ENCODE assay signal across 8 mouse cellular contexts in the genomic region with DNA sequence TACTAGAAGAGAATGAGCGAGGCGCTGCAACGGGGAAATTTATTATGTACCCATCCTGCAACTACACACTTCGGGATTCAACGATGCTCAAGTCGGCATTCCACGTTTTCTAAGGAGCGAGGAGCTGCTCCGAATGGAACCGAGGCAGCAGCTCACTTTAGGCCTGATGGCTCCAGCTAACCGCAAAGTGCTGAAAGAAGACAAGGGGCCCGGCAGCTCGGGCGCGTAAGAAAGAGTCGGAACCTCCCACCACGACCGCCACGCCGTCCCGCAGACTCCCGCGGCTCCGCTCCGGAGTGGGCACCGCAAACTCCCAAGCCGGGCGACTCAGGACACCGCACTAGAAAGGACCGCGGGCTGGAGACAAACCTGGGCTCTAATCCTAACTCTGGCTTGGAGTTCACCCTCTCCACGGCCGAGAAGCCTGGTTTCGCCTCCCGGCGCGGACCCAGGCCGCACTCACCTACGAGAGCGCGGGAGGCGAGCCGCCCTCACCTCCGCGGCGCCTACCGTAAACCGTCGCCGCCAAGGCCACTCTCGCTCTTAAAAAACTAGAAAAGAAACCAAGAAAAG. TPM values are rescaled to one million over a fixed set of nuclear protein-coding genes. Genes with fewer than 3 reads are reported as not detected.
DNase-seq lines count a peak whose midpoint lies in the region; ATAC-seq and TF ChIP-seq lines count a peak whose summit lies in the region.

No protein-coding gene starts in this region.

- peak; percentile 22; the same call in 1 of the 2 replicates for TF ChIP-seq EP300 in lung, postnatal 0 days (IDR thresholded peaks at IDR 0.05)
- no peak for TF ChIP-seq EP300 in stomach, postnatal 0 days (optimal IDR thresholded peaks at IDR 0.05)

- H3K4me3 ChIP-seq in forebrain, embryonic 11.5 days (ENCODE audit: low read depth, low read length), result peak overlapping the region; percentile 81
- H3K4me3 ChIP-seq in intestine, embryonic 15.5 days (replicated peaks), result peak overlapping the region; percentile 91
- peak overlapping the region; percentile 99 for H3K4me3 ChIP-seq in lung, postnatal 0 days (ENCODE audit: low read depth, low read length)
- peak overlapping the region; percentile 100 for H3K4me3 ChIP-seq in stomach, postnatal 0 days (ENCODE audit: low read depth, low read length)

- DNase-seq in adrenal gland, adult 8-10 months, result peak; percentile 14
- DNase-seq in adrenal gland, adult 2 months, result no peak
- peak; percentile 19 for DNase-seq in ovary, postnatal 10 days (ENCODE audit: low spot score)
- no peak for DNase-seq in ovary, postnatal 36 days (ENCODE audit: low spot score)
- DNase-seq in forebrain, embryonic 11.5 days (ENCODE audit: low spot score), result peak; percentile 64
- no peak for DNase-seq in lung, postnatal 0 days (ENCODE audit: low spot score)
- DNase-seq in stomach, postnatal 0 days (ENCODE audit: low spot score), result no peak

- peaks cover 9% of the 10 kb centered on the region for H3K4me1 ChIP-seq in forebrain, embryonic 11.5 days (replicated peaks; ENCODE audit: control insufficient read depth, insufficient read depth, low read length)
- peaks cover 10% of the 10 kb centered on the region for H3K4me1 ChIP-seq in intestine, embryonic 15.5 days (replicated peaks)
- peaks cover 8% of the 10 kb centered on the region; the same call in 1 of the 2 replicates for H3K4me1 ChIP-seq in lung, postnatal 0 days (ENCODE audit: insufficient read depth, low read depth, low read length)
- H3K4me1 ChIP-seq in stomach, postnatal 0 days (replicated peaks; ENCODE audit: control insufficient read depth, insufficient read depth), result no peaks in the 10 kb centered on the region

- no peak for TF ChIP-seq CTCF in lung, postnatal 0 days (IDR thresholded peaks at IDR 0.05)
- no peak for TF ChIP-seq CTCF in stomach, postnatal 0 days (IDR thresholded peaks at IDR 0.05; ENCODE audit: low read depth)

- H3K27ac ChIP-seq in forebrain, embryonic 11.5 days (ENCODE audit: low read depth, low read length), result peak overlapping the region; percentile 59; the same call in 1 of the 2 replicates
- H3K27ac ChIP-seq in intestine, embryonic 15.5 days, result peak overlapping the region; percentile 87
- H3K27ac ChIP-seq in lung, postnatal 0 days (ENCODE audit: low read length), result peak overlapping the region; percentile 98
- peak overlapping the region; percentile 98 for H3K27ac ChIP-seq in stomach, postnatal 0 days (replicated peaks)

- peak overlapping the region; percentile 90 for H3K9ac ChIP-seq in forebrain, embryonic 11.5 days (ENCODE audit: low read length)
- peak overlapping the region; percentile 76 for H3K9ac ChIP-seq in intestine, embryonic 15.5 days
- peak overlapping the region; percentile 91 for H3K9ac ChIP-seq in lung, postnatal 0 days (replicated peaks; ENCODE audit: low read depth)
- H3K9ac ChIP-seq in stomach, postnatal 0 days (ENCODE audit: low read length), result peak overlapping the region; percentile 97

- no peaks in the 10 kb centered on the region for H3K27me3 ChIP-seq in forebrain, embryonic 11.5 days (ENCODE audit: control insufficient read depth, insufficient read depth, low read length)
- H3K27me3 ChIP-seq in intestine, embryonic 15.5 days (replicated peaks), result no peaks in the 10 kb centered on the region
- H3K27me3 ChIP-seq in lung, postnatal 0 days (replicated peaks; ENCODE audit: insufficient read depth, low read length), result no peaks in the 10 kb centered on the region
- H3K27me3 ChIP-seq in stomach, postnatal 0 days (ENCODE audit: control insufficient read depth, insufficient read depth, low read length), result no peaks in the 10 kb centered on the region

- peak overlapping the region; percentile 96 for H3K4me2 ChIP-seq in forebrain, embryonic 11.5 days (ENCODE audit: low read depth, low read length, severe bottlenecking)
- H3K4me2 ChIP-seq in intestine, embryonic 15.5 days (replicated peaks), result peak overlapping the region; percentile 81
- peak overlapping the region; percentile 80 for H3K4me2 ChIP-seq in lung, postnatal 0 days (replicated peaks; ENCODE audit: low read depth, low read length)
- H3K4me2 ChIP-seq in stomach, postnatal 0 days (replicated peaks; ENCODE audit: low read depth), result peak overlapping the region; percentile 78

- peak; percentile 43 for ATAC-seq in forebrain, embryonic 11.5 days (replicated peaks; ENCODE audit: low FRiP score)
- peak; percentile 40 for ATAC-seq in intestine, embryonic 15.5 days
- peak; percentile 15 for ATAC-seq in lung, postnatal 0 days
- ATAC-seq in stomach, postnatal 0 days (ENCODE audit: low FRiP score, low TSS enrichment), result peak; percentile 56

- H3K9me3 ChIP-seq in forebrain, embryonic 11.5 days (ENCODE audit: control insufficient read depth, low read length), result no peaks in the 10 kb centered on the region
- H3K9me3 ChIP-seq in intestine, embryonic 15.5 days, result no peaks in the 10 kb centered on the region
- H3K9me3 ChIP-seq in lung, postnatal 0 days (ENCODE audit: low read length), result no peaks in the 10 kb centered on the region
- no peaks in the 10 kb centered on the region for H3K9me3 ChIP-seq in stomach, postnatal 0 days (ENCODE audit: control insufficient read depth, low read length)

- H3K36me3 ChIP-seq in forebrain, embryonic 11.5 days (ENCODE audit: control insufficient read depth, insufficient read depth, low read length), result no peaks in the 10 kb centered on the region
- no peaks in the 10 kb centered on the region for H3K36me3 ChIP-seq in intestine, embryonic 15.5 days
- H3K36me3 ChIP-seq in lung, postnatal 0 days (ENCODE audit: insufficient read depth, low read length), result no peaks in the 10 kb centered on the region
- H3K36me3 ChIP-seq in stomach, postnatal 0 days (ENCODE audit: control insufficient read depth, insufficient read depth, low read length), result no peaks in the 10 kb centered on the region

- WGBS in forebrain, embryonic 11.5 days, result under 1% methylated on average over 51 of the region's 51 CpGs
- under 1% methylated on average over 51 of the region's 51 CpGs for WGBS in intestine, embryonic 15.5 days
- WGBS in lung, postnatal 0 days, result under 1% methylated on average over 51 of the region's 51 CpGs
- WGBS in stomach, postnatal 0 days, result under 1% methylated on average over 51 of the region's 51 CpGs

RNA-seq across cellular contexts. Expression of gene Rspry1, which starts 0.6 kb away (rescaled TPM):
- 10 to 100 TPM; 20.4 to 30.0 (median 22.5) TPM for total RNA-seq in adrenal gland, adult 8-10 months (2022)
- 10 to 100 TPM; 18.6 to 25.3 TPM for total RNA-seq in adrenal gland, adult 2 months (2021)
- 3.7 and 4.0 TPM in 2 replicates for polyA plus RNA-seq in adrenal gland, adult 2 months (2012; rRNA removed)
- polyA plus RNA-seq in forebrain, embryonic 11.5 days (2014; fragmentation: Nextera tagmentation; extraction: Ambion mirVana), result 53.4 and 55.2 TPM in 2 replicates
- polyA plus RNA-seq in intestine, embryonic 15.5 days (2015; fragmentation: Nextera tagmentation; extraction: Ambion mirVana), result 28.1 and 28.3 TPM in 2 replicates
- polyA plus RNA-seq in lung, postnatal 0 days (2015; fragmentation: Nextera tagmentation; extraction: Ambion mirVana), result 19.4 and 21.3 TPM in 2 replicates
- polyA plus RNA-seq in stomach, postnatal 0 days (2015; fragmentation: Nextera tagmentation; extraction: Ambion mirVana), result 15.2 and 16.1 TPM in 2 replicates

RNA-seq across cellular contexts. Expression of gene Fam192a, which starts 0.7 kb away (rescaled TPM):
- 10 to 100 TPM; 35.4 to 45.5 (median 42.4) TPM for total RNA-seq in adrenal gland, adult 8-10 months (2022)
- total RNA-seq in adrenal gland, adult 2 months (2021), result 10 to 100 TPM; 37.2 to 48.4 TPM
- polyA plus RNA-seq in adrenal gland, adult 2 months (2012; rRNA removed), result 20.5 and 31.9 TPM in 2 replicates
- polyA plus RNA-seq in forebrain, embryonic 11.5 days (2014; fragmentation: Nextera tagmentation; extraction: Ambion mirVana), result 102 and 108 TPM in 2 replicates
- polyA plus RNA-seq in intestine, embryonic 15.5 days (2015; fragmentation: Nextera tagmentation; extraction: Ambion mirVana), result 57.9 and 62.2 TPM in 2 replicates
- polyA plus RNA-seq in lung, postnatal 0 days (2015; fragmentation: Nextera tagmentation; extraction: Ambion mirVana), result 40.9 and 47.7 TPM in 2 replicates
- 42.0 and 44.7 TPM in 2 replicates for polyA plus RNA-seq in stomach, postnatal 0 days (2015; fragmentation: Nextera tagmentation; extraction: Ambion mirVana)

Comparison
In these comparisons a context has a peak if more than half of its experiments do, and no peak if none do; other contexts are left out.
1. DNase-seq: peak in adrenal gland, adult 8-10 months (single experiment), ovary, postnatal 10 days (single experiment) and forebrain, embryonic 11.5 days (single experiment); none in adrenal gland, adult 2 months (single experiment), ovary, postnatal 36 days (single experiment), lung, postnatal 0 days (single experiment) and stomach, postnatal 0 days (single experiment).
2. Peak in every context shown above with its lines, with median percentiles within 50 percentile points of each other: ATAC-seq, H3K27ac ChIP-seq, H3K4me2 ChIP-seq, H3K4me3 ChIP-seq and H3K9ac ChIP-seq.